Mouse (Mus musculus) cortical plate, adult 2 months (tissue): ENCODE results near the gene Zfp422. TPM values are rescaled to one million over a fixed set of nuclear protein-coding genes. Genes with fewer than 3 reads are reported as not detected.
A peak's percentile ranks its signal among the peaks of the same experiment; 100 is the strongest.
"Not testable (repeated sequence)": the region's sequence is repeated elsewhere in the genome, so short reads cannot be mapped to it uniquely, and the experiment has no call there.

Source experiments
- H3K27ac ChIP-seq: fragments of 200-500 bp; 2 replicates; pipeline ENCODE4 v1.5.1; 2012; ENCODE audit warnings: low read length, control low read depth, inconsistent platforms; ENCODE audit not compliant: insufficient read depth
- H3K4me1 ChIP-seq: fragments of 200-500 bp; 2 replicates; pipeline ENCODE4 v1.6.1; 2011; ENCODE audit warnings: low read length; ENCODE audit not compliant: control insufficient read depth, insufficient read depth
- H3K4me3 ChIP-seq: fragments of 200-500 bp; 2 replicates; pipeline ENCODE4 v1.5.1; 2011; ENCODE audit warnings: mild to moderate bottlenecking, low read length, control low read depth; ENCODE audit not compliant: insufficient read depth
- CTCF ChIP-seq: fragments of 200-500 bp; IDR thresholded peaks from 2 replicates; pipeline ENCODE4 v1.5.1; 2011; ENCODE audit warnings: mild to moderate bottlenecking, control low read depth, low read length; ENCODE audit not compliant: insufficient read depth; ENCODE audit errors: extremely low read depth
- POLR2A ChIP-seq: fragments of 200-500 bp; IDR thresholded peaks from 2 replicates; pipeline ENCODE4 v1.6.1; 2011; ENCODE audit warnings: mild to moderate bottlenecking, low read length, control low read depth; ENCODE audit not compliant: insufficient read depth; ENCODE audit errors: extremely low read depth
- polyA plus RNA-seq: library from polyadenylated mRNA; depleted of rRNA; stranded (reverse); fragments of >200 nt; gene quantifications from 2 replicates; pipeline ENCODE4 v1.2.3, GENCODE M21; 2012

The Zfp422 gene
- polyA plus RNA-seq, 1 experiment = 27.7 TPM

- H3K27ac ChIP-seq = peak overlapping the region; percentile 85
- no peak overlapping the region for H3K4me3 ChIP-seq
Observed at GRCm38 (mm10) chr6:116635251-116636180, 6.7 kb upstream of the Zfp422 start.

GRCm38 (mm10) chr6:116633741-116634695 lies 5.2 kb upstream of the Zfp422 start:
- Histone ChIP-seq H3K27ac (no peak overlapping the region), H3K4me3 (no peak overlapping the region), H3K4me1 (no peaks in the 10 kb centered on the region)
- no peak for TF ChIP-seq CTCF
- no peak for TF ChIP-seq POLR2A

More at GRCm38 (mm10) chr6:116635251-116636180, 6.7 kb upstream of the Zfp422 start:
- no peaks in the 10 kb centered on the region for H3K4me1 ChIP-seq
- no peak for TF ChIP-seq CTCF
- no peak for TF ChIP-seq POLR2A

- Histone ChIP-seq H3K4me1 (peaks cover 3% of the 10 kb centered on the region), H3K27ac (no peak overlapping the region), H3K4me3 (no peak overlapping the region)
- TF ChIP-seq CTCF (peak; percentile 67), POLR2A (no peak)
Observed at GRCm38 (mm10) chr6:116632129-116632528, 3.3 kb upstream of the Zfp422 start.

DNA sequence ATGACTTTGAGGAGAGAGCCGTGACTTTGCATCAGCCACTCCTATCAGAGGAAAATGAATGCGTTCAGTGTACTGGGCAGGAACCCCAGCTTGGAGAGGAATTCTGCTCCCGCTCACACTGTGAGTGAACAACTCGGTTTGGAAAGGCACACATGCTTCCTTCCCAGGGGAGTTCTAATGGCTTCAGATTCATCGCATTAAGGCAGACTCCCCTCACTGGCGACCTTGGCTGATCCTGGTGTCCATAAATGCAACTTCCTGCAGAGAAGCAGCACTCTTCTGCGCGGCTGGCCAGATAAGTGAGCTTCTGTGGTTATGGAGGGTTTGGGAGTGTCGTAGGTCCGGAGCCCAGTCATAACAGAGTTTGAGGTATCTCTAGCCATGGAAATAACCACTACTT lies 967 bp upstream of the Zfp422 start:
- no peak overlapping the region for H3K4me3 ChIP-seq
- H3K4me1 ChIP-seq = peaks cover 3% of the 10 kb centered on the region
- TF ChIP-seq POLR2A (no peak), CTCF (no peak)
- H3K27ac ChIP-seq = no peak overlapping the region

- TF ChIP-seq POLR2A (no peak), CTCF (no peak)
- H3K4me1 ChIP-seq = peaks cover 3% of the 10 kb centered on the region
- H3K4me3 ChIP-seq = peak overlapping the region; percentile 99
- H3K27ac ChIP-seq = peak overlapping the region; percentile 34
Observed at GRCm38 (mm10) chr6:116628095-116628494, 704 bp downstream of the Zfp422 start.

DNA sequence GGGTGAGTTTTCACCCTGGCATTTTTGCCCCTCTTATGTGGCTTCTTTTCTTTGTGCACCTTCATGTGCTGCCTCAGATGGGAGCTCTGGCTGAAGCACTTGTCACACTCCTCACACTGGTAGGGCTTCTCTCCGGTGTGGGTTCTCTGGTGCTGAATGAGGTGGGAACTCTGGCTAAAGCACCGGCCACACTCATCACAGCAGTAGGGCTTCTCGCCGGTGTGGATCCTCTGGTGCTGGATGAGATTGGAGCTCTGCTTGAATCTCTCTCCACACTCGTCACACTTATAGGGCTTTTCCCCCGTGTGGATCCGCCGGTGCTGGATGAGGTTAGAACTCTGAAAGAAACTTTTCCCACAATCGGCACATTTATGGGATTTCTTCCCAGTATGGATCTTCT lies 2.4 kb downstream of the Zfp422 start:
- not testable (repeated sequence) for H3K27ac ChIP-seq, H3K4me1 ChIP-seq, H3K4me3 ChIP-seq

GRCm38 (mm10) chr6:116621318-116622023 lies 7.3 kb downstream of the Zfp422 start:
- Histone ChIP-seq H3K4me1 (no peaks in the 10 kb centered on the region), H3K27ac (no peak overlapping the region), H3K4me3 (no peak overlapping the region)
- TF ChIP-seq POLR2A (no peak), CTCF (no peak)

- H3K4me1 ChIP-seq = no peaks in the 10 kb centered on the region
- no peak for TF ChIP-seq POLR2A
- no peak for TF ChIP-seq CTCF
- H3K4me3 ChIP-seq = no peak overlapping the region
- H3K27ac ChIP-seq = no peak overlapping the region
Observed at GRCm38 (mm10) chr6:116618073-116618472, 10.7 kb downstream of the Zfp422 start.

- Histone ChIP-seq H3K27ac (no peak overlapping the region), H3K4me3 (no peak overlapping the region), H3K4me1 (no peaks in the 10 kb centered on the region)
- TF ChIP-seq POLR2A (no peak), CTCF (no peak)
Observed at GRCm38 (mm10) chr6:116615719-116616118, 13.1 kb downstream of the Zfp422 start.
